Mouse (Mus musculus): ENCODE measurements around the gene Tomm20l.
"Not testable (repeated sequence)": the region's sequence is repeated elsewhere in the genome, so short reads cannot be mapped to it uniquely, and the experiment has no call there.

DNA sequence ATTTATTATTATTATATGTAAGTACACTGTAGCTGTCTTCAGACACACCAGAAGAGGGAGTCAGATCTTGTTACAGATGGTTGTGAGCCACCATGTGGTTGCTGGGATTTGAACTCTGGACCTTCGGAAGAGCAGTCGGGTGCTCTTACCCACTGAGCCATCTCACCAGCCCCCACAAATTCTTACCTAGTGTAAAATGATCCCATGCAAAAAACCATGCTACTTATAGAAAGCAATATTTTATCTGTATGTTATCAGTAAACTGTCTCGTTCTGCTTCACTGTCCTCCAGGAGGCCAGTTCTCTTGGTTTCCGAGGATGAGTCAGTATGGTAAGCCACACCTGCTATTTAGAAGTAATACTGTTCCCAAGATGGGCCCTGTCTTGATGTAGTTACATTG lies 7.0 kb upstream of the Tomm20l start:
- not testable (repeated sequence) for TF ChIP-seq CHD2, ZNF384 (IDR thresholded peaks at IDR 0.05; ENCODE audit: low read depth, low read length)

All from ES-E14 (cell line).